Mouse (Mus musculus): ENCODE results near the gene Mtx3.

- TF ChIP-seq EP300 (optimal IDR thresholded peaks at IDR 0.05): no peak
- TF ChIP-seq CTCF (IDR thresholded peaks at IDR 0.05; ENCODE audit: low read depth): no peak
Observed at GRCm38 (mm10) chr13:92847336-92847735, 2.8 kb downstream of the Mtx3 start.

All from stomach, postnatal 0 days (tissue).